Mouse (Mus musculus) ES-E14 (cell line): ENCODE data around the gene Defb45.

Source experiments
- CHD2 ChIP-seq: IDR thresholded peaks from 2 replicates; pipeline ENCODE4 v1.6.1; 2014; ENCODE audit warnings: mild to moderate bottlenecking, low read depth, low read length, inconsistent platforms
- ZC3H11A ChIP-seq: IDR thresholded peaks from 2 replicates; pipeline ENCODE4 v1.6.1; 2012; ENCODE audit warnings: low read depth, mild to moderate bottlenecking, inconsistent platforms, low read length, borderline replicate concordance

GRCm38 (mm10) chr2:152625256-152625655 lies 26.1 kb upstream of the Defb45 start:
- no peak for TF ChIP-seq ZC3H11A
- no peak for TF ChIP-seq CHD2
